ENCODE assay signal across 8 mouse cellular contexts in genomic region chr9:95954585-95955461, GRCm38 (mm10). TPM values are rescaled to one million over a fixed set of nuclear protein-coding genes. Genes with fewer than 3 reads are reported as not detected.
A peak's percentile ranks its signal among the peaks of the same experiment; 100 is the strongest.
DNase-seq lines count a peak whose midpoint lies in the region; ATAC-seq lines count a peak whose summit lies in the region.

Gene Xrn1 (plus strand): TSS chr9:95954760.

- peak within 1 kb of the TSS; percentile 76 for H3K4me2 ChIP-seq in hindbrain, embryonic 13.5 days

- H3K27ac ChIP-seq in hindbrain, embryonic 13.5 days = peak within 1 kb of the TSS; percentile 91

- no peaks in the 10 kb centered on the region for H3K27me3 ChIP-seq in hindbrain, embryonic 13.5 days

- H3K36me3 ChIP-seq in hindbrain, embryonic 13.5 days = peaks cover 10% of the 10 kb centered on the region; the same call in 1 of the 2 replicates

- peak; percentile 95 for DNase-seq in NIH3T3 (ENCODE audit: low read depth)
- peak; percentile 91 to 95 for DNase-seq in cerebellum, postnatal 10 days
- DNase-seq in frontal cortex, postnatal 14 days (ENCODE audit: low spot score in 2 of 2) = peak; percentile 81 to 82
- DNase-seq in layer of hippocampus, postnatal 25 days (ENCODE audit: extremely low spot score in 1 of 2, low spot score in 1 of 2) = peak; percentile 82 to 90
- DNase-seq in lung, postnatal 25 days (ENCODE audit: low spot score) = peak; percentile 93
- DNase-seq in retina, embryonic 14.5 days (ENCODE audit: low spot score) = peak; percentile 96
- peak; percentile 92 for DNase-seq in thymus, postnatal 4 days

- H3K9ac ChIP-seq in hindbrain, embryonic 13.5 days = peak within 1 kb of the TSS; percentile 92

- WGBS in hindbrain, embryonic 13.5 days = 0% methylated on average over 56 of the region's 57 CpGs

- peaks cover 11% of the 10 kb centered on the region for H3K4me1 ChIP-seq in hindbrain, embryonic 13.5 days (replicated peaks)

- peak; percentile 99 for ATAC-seq in hindbrain, embryonic 13.5 days (ENCODE audit: low FRiP score)

- H3K9me3 ChIP-seq in hindbrain, embryonic 13.5 days = no peaks in the 10 kb centered on the region

- peak within 1 kb of the TSS; percentile 100 for H3K4me3 ChIP-seq in hindbrain, embryonic 13.5 days

RNA-seq across cellular contexts. Expression of gene Xrn1, which starts in this region (rescaled TPM):
- 19.8 and 21.5 TPM in 2 replicates for polyA plus RNA-seq in hindbrain, embryonic 13.5 days (2015; fragmentation: Nextera tagmentation; extraction: Ambion mirVana)
- total RNA-seq in layer of hippocampus, postnatal 25 days (2021) = 10 to 100 TPM; 24.0 to 28.5 TPM

Comparison
In these comparisons a context has a peak if more than half of its experiments do, and no peak if none do; other contexts are left out.
1. Peak in every context shown above with its lines: DNase-seq, ATAC-seq, H3K4me3 ChIP-seq and H3K27ac ChIP-seq.